Mouse (Mus musculus) bone marrow macrophage, adult 2 months (primary cell): ENCODE results near the gene Fbxo36. TPM values are rescaled to one million over a fixed set of nuclear protein-coding genes. Genes with fewer than 3 reads are reported as not detected.
A peak's percentile ranks its signal among the peaks of the same experiment; 100 is the strongest.

Experiments
- H3K27ac ChIP-seq: 2 replicates; pipeline ENCODE4 v1.5.1; 2012; ENCODE audit warnings: low read depth, low read length; ENCODE audit not compliant: insufficient read depth
- H3K4me1 ChIP-seq: 2 replicates; pipeline ENCODE4 v1.6.1; 2012; ENCODE audit warnings: low read length; ENCODE audit not compliant: control insufficient read depth, insufficient read depth
- H3K4me3 ChIP-seq: 2 replicates; pipeline ENCODE4 v1.5.1; 2012; ENCODE audit warnings: mild to moderate bottlenecking, low read length, moderate library complexity; ENCODE audit not compliant: insufficient read depth
- CTCF ChIP-seq: IDR thresholded peaks from 2 replicates; pipeline ENCODE4 v1.5.1; 2012; ENCODE audit warnings: low read depth, mild to moderate bottlenecking, low read length, moderate library complexity
- POLR2A ChIP-seq: IDR thresholded peaks from 2 replicates; pipeline ENCODE4 v1.6.1; 2012; ENCODE audit warnings: mild to moderate bottlenecking, low read depth, low read length, borderline replicate concordance
- polyA plus RNA-seq: library from polyadenylated mRNA; stranded (reverse); fragments of >200 nt; gene quantifications from 2 replicates; pipeline ENCODE4 v1.2.4, GENCODE M21; 2012; ENCODE audit not compliant: missing spikeins, insufficient read depth, insufficient read length

The Fbxo36 gene
- polyA plus RNA-seq, 1 experiment: 3.4 TPM

DNA sequence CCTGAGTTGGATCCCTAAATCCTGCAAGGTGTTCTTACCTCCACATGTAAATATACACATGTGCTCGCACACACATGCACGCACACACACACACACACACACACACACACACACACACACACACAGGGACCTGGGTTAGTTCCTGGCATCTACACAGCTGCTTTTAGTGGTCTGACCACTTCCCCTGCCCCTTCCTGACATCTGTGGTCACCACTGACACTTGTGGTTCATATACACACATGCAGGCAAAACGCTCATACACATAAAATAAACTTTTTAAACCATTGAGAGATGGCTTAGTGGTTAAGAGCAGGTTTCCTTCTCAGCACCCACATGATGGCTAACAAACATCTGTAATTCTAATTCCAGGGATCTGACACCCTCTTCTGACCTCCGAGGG lies 75.4 kb downstream of the Fbxo36 start:
- no peak overlapping the region for H3K27ac ChIP-seq
- H3K4me1 ChIP-seq: peaks cover 5% of the 10 kb centered on the region
- no peak for TF ChIP-seq CTCF
- no peak for TF ChIP-seq POLR2A
- no peak overlapping the region for H3K4me3 ChIP-seq

- H3K4me1 ChIP-seq: peaks cover 5% of the 10 kb centered on the region
- no peak overlapping the region for H3K4me3 ChIP-seq
- no peak for TF ChIP-seq CTCF
- no peak for TF ChIP-seq POLR2A
These were observed 79.2 kb downstream of the Fbxo36 start for GRCm38 (mm10) chr1:84918865-84919264.

DNA sequence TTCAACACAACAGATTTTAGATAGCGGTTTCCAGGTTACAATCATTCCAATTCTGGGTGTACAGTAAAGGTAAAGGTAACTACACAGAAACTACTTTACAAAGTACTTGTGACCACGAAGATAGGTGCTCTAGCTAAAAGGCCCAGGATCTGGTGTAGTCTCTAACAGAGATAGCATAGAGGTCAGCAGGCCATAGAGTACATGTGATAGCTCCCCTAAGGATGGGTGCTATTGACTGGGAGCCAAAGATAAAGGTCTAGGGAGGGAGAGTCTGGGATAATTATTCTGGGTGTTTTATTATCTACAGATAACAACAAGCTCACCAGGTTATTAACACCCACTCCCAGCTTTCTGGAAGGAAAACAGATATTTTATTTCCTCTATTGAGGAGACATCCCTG lies 83.8 kb downstream of the Fbxo36 start:
- peaks cover 7% of the 10 kb centered on the region for H3K4me1 ChIP-seq
- no peak overlapping the region for H3K27ac ChIP-seq
- no peak for TF ChIP-seq POLR2A
- no peak overlapping the region for H3K4me3 ChIP-seq

More at GRCm38 (mm10) chr1:84918865-84919264, 79.2 kb downstream of the Fbxo36 start:
- no peak overlapping the region for H3K27ac ChIP-seq

- no peak overlapping the region for H3K4me3 ChIP-seq
- peak overlapping the region; percentile 10; the same call in 1 of the 2 replicates for H3K27ac ChIP-seq
- TF ChIP-seq CTCF (no peak), POLR2A (no peak)
- H3K4me1 ChIP-seq: peaks cover 7% of the 10 kb centered on the region
These were observed 84.5 kb downstream of the Fbxo36 start for GRCm38 (mm10) chr1:84924134-84924533.

DNA sequence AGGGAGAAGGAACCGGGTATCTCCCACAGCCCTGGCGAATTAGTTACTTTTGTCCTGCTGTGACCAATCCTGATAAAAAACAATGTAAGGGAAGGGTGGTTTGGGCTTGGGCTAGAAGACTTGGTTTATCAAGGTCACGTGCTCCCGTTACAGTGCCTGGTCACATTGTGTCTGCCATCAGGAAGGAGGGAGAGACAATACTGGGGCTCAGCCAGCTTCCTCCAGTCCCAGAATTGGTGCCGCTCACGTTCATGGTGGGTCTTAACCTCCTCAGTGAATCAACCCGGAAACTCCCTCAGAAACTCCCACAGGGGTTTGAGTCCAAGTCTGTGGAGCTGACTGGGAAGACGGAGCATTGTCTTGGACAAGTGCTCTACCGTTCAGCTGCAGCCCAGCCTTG lies 86.0 kb downstream of the Fbxo36 start:
- Histone ChIP-seq H3K4me3 (no peak overlapping the region), H3K4me1 (peaks cover 7% of the 10 kb centered on the region), H3K27ac (no peak overlapping the region)
- TF ChIP-seq POLR2A (no peak), CTCF (no peak)

GRCm38 (mm10) chr1:84933472-84934150 lies 94.0 kb downstream of the Fbxo36 start:
- H3K4me1 ChIP-seq: peaks cover 6% of the 10 kb centered on the region

DNA sequence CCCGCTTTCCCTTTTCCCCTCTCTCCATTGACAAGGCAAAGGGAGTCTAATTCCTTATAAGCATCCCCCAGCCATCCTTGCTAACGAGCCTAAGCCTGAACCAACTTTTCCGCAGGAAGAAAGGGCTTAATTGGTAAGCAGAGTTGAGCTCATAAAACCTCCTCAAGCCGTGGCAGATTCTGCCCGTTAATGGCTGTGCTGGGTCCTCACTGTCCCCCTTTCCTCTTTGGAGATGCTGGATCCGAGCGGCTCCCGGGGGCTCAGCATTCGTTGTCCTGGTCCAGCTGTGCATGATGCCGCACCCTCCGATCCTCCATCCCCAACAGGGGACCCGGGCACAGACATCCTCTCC lies 94.5 kb downstream of the Fbxo36 start:
- H3K27ac ChIP-seq: no peak overlapping the region
- no peak for TF ChIP-seq POLR2A
- TF ChIP-seq CTCF: no peak
- peaks cover 6% of the 10 kb centered on the region for H3K4me1 ChIP-seq
- H3K4me3 ChIP-seq: peak overlapping the region; percentile 58

More at GRCm38 (mm10) chr1:84933472-84934150, 94.0 kb downstream of the Fbxo36 start:
- Histone ChIP-seq H3K27ac (no peak overlapping the region), H3K4me3 (peak overlapping the region; percentile 58)
- TF ChIP-seq POLR2A: no peak
- TF ChIP-seq CTCF: peak; percentile 89

GRCm38 (mm10) chr1:84934503-84935333 lies 95.1 kb downstream of the Fbxo36 start, which contains the start of gene Slc16a14:
Gene Slc16a14 (minus strand): TSS chr1:84935134.
- Histone ChIP-seq H3K4me3 (peak within 1 kb of the TSS; percentile 58), H3K4me1 (peaks cover 6% of the 10 kb centered on the region), H3K27ac (peak within 1 kb of the TSS; percentile 17; the same call in 1 of the 2 replicates)
- TF ChIP-seq POLR2A (no peak), CTCF (peak; percentile 21; the same call in 1 of the 2 replicates)

DNA sequence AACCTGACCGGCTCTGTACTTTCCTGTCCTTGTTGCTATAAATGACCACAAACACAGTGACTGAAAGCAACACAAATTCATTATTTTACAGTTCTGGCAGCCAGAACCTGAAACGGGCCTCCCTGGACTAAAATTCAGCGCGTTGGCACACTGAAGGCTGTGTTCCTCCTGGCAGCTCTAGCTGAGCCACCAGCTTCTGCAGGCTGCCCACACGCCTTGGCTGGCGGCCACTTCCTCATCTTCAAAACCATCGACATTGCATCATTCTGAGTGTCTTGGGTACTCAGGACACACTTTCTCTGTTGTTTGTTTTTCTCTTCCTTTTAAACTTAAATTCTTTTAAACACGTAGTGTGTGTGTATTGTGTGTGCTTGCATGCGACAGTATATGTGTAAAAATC lies 96.0 kb downstream of the Fbxo36 start:
- H3K27ac ChIP-seq: peak overlapping the region; percentile 17; the same call in 1 of the 2 replicates
- H3K4me1 ChIP-seq: peaks cover 6% of the 10 kb centered on the region
- H3K4me3 ChIP-seq: no peak overlapping the region
- TF ChIP-seq CTCF (no peak), POLR2A (no peak)

- TF ChIP-seq POLR2A (no peak), CTCF (no peak)
- no peak overlapping the region for H3K27ac ChIP-seq
- no peak overlapping the region for H3K4me3 ChIP-seq
- peaks cover 6% of the 10 kb centered on the region for H3K4me1 ChIP-seq
These were observed 97.3 kb downstream of the Fbxo36 start for GRCm38 (mm10) chr1:84936716-84937510.
